Mouse (Mus musculus) heart, adult 9 months (tissue): ENCODE measurements around the gene Itpa.
A peak's percentile ranks its signal among the peaks of the same experiment; 100 is the strongest.

Experiments
- DNase-seq, 2 experiments: peaks; one replicate each; pipeline ENCODE4 v3.0.0; 2022; ENCODE audit warnings: low spot score in 2 of 2

Itpa gene

DNA sequence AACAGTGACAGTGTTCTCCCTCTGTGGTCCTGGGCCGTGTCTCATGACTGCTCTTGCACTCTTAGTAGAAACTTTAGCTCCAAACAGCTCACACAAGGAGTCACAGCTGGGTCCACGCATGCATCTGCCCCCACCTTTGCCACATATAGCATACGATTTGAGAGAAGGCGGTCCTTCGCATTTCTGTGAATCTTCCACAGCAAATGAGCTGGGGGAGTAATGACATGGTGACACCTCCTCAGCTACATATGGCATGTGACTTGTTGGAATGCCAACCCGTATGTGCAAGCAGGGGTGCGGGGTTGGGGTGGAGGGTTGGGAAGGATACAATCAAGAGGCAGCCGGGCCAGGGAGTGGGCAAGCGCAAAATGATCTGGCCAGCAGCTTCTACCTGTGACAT, 10.9 kb upstream of the Itpa start:
- no peak for DNase-seq

DNA sequence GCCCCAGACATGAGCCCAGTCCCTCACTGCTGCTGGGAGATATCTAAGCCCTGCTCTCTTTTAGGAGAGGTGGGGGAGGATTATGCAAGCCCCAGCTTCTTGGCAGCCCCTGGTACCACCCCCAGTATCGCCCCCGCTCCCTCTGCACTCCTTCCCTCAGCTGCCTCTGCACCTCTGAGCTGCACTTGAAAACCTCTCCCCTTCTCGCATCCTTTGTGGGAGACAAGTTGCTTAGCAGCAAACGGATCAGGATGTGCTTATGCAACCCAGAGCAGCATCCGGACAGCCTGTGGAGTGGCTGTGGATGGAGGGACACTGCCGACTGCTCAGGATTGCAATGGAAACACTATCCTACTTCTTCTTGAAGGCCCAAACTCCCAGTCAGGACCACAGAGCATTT, 9.9 kb upstream of the Itpa start:
- no peak for DNase-seq

DNA sequence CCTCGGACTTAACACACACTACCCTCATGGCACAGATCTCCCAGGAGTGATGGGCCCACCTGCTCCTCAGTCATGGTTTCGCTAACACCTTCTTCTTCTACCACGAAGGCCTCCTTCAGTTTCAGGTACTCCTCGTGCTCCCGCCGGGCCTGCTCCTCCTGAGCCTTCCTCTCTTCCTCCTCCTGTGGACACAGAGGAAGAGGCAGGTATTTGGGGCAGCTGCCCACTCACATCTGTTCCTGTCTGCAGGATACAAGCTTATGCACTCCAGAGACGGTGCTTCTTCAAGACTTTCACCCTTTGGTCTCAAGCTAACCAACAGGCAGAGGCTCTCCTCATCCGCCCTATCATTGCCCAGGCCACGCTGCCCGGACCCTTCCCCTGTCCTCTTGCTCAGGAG, 8.9 kb upstream of the Itpa start:
- no peak for DNase-seq

DNA sequence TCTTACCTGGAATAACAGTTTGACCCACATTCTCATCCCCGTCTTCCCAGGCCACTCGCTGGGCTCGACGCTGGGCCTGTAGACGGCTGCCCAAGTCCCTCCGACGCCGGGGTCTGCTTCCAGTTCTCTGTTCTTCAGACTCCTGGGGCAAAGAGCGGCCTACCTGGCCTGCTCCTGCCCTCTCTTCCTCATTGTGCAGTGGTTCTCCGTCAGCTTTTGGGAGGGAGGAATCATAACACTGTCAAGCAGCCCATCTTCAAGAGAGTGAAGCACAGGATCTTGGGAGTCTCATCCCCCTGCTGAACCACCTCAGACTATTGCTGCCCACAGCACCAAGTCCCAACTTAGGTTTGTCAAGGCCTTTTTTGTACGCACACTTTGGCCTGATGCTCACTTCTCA, 4.1 kb upstream of the Itpa start:
- no peak for DNase-seq

DNA sequence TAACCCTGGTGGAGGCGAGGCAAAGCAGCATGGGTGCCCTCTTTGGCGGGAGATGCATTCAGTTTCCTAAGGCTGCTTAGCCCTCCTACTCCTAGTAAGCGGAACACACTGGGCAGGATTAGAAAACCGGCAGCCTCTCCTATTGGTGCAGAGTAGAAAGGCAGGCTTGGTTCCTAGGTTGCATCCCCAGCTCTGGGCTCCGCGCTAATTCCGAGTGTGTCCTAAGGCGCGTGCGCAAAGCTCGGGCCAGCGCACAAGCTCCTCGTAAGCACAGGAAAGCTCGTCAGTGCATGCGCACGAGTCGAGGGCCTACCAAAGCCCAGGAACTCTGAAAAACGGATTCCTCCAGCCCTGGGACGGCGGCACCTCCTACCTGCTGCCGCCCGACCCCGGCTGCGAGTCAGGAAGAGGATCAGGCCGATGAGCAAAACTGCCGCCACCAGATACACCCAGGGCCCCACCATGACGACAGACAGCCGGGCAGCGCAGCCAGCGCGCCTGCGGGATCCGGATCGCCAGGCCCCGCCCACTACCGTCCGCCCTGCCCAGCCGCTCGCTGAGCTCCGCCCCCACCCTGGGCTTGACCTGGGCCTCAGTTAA, 3.2 kb upstream of the Itpa start, which contains the start of gene Ddrgk1:
Gene Ddrgk1 (minus strand): TSS at position 558 of the 600 bp plus-strand sequence.
- peak; percentile 95 to 96 for DNase-seq

DNA sequence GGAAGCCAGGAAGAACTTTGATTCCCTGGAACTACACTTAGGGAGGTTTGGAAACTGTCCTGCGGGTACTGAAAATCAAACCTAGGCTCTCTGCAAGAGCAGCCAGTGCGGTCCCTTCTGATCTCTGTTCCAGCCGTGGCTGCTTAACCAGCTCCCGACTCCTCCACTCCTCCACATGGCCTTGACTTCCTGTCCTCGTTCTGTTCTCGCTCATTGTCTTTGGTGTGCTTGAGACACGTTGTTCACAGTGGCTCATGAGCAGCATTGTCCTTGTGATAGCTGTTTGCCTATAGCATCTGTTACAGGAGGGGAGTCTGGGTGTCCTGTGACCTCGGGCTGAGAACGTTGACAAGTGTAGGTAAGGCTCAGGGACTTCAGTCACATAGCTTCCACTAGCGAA, 9.8 kb downstream of the Itpa start:
- no peak for DNase-seq

DNA sequence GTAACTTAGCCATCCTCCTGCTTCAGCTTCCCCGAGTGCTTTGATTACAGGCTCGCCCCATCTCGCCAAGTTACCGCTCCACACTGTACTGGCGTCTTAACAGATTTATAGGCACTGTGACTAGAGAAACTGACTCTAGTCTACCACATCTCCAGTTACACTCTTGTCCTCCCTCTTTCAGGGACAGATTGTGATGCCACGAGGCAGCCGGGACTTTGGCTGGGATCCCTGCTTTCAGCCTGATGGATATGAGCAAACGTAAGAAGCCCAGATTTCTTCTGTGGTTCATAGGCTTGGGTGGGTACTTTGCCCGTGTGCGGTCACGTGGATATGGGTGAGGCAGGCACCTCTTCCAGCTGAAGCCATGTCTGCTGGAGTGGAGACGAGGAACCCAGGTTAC, 11.7 kb downstream of the Itpa start:
- DNase-seq = no peak

DNA sequence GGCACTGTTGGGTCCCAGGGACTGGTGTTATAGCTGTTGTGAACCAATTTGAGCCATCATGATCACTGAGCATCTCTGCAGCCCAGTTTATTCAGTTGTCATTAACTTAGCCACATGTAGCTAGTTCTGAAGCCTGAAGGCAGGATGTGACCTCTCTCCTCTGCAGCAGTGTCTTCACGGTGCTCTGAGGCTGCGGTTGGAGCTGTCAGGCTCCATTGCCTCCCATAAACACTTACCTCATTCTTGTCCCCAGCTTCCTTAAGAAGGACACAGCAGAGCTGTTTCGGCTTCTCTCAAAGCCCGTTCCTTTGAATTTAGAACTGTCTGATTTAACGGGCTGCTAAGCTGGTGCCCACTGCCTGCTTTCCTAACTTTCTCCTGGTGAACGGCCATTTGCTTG, 12.5 kb downstream of the Itpa start:
- no peak for DNase-seq

DNA sequence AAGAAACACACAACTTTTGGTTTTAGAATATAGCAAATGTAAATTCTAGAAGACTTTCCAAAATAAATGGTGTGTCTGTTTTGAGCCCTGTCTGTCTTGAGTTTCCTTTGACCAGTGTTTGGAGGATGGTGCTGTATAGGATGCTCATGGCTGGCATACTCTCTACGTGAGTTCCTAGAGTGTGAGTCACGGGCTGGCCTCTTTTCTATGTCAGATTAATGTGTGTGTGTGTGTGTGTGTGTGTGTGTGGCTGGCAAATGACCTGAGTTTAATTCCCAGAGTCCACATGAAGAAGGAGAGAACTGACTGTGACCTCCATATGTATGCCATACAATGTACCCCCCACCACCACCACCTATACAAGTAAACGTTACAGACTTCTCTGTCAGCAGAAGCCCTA, 14.1 kb downstream of the Itpa start:
- DNase-seq = no peak

DNA sequence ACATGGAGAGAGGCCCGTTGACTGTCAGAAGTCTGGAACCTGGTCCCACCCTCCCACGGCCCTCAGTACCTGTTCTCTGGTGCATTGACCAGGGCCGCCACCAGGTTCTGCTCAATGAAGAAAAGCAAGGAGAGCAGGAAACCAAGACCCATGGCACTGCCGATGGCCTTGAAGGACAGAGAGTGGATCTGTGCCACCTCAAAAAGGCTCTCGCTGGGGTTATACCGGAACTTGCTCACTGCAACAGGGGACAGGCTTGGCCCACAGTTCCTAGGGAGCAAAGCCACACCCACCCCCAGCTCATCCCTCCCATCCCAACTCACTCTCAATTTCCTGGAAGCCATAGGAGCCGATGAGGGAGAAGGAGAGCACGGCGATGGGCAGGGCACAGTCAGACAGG, 18.0 kb downstream of the Itpa start:
- no peak for DNase-seq

DNA sequence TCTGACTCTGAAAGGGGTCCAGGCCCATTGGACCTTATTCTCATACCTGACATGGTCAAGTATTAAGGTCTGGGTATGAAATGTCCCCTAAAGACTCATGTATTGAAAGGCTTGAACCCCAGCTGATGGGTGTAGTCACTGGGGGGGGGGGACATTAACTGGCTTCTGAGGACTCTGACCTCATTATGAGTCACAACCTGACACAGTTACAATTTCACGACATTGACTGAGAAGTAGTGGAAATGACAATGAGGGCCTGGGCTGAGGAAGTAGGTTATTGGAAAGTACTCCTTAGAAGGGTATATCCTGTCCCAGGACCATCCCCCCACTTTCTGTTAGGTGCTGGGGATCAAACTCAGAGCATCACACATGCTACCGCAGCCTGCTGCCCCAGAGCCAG, 21.6 kb downstream of the Itpa start:
- DNase-seq = no peak

DNA sequence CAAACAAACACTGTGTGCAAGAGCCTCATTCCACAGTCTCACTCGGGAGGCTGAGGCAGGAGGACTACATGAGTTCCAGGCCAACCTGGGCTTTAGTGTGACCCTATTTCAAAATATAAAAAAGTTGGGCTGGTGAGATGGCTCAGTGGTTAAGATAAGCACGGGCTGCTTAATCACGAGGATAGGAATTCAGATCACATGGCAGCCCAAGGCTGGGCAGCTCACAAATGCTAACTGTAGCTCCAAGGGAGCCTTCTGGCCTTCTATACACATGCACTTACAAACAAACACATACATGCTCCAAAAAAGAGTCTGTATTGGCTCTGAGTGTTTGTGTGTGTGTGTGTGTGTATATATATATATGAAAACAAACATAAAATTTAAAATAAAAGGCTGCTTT, 26.2 kb downstream of the Itpa start:
- DNase-seq = no peak

DNA sequence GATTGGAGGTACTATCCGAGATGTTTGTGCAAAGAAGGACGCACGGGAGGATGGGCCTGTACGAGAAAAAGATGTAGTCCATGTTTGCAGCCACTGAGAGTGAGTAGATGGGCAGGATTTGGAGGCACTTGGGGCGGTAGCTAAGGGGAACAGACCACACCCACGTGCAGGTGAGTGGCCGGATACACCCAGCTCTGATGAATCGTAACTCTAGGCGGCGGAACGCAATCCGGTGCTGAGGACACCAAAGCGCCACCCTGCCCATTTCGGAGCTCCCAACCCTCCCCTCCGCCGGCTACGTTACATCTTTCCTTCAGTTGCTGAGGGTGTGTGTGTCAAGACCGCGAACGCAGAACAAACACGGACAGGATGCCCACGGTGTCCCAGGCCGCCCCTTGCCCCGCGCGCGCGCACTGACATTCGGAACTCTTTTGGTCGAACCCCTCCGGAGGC, 29.3 kb downstream of the Itpa start:
- no peak for DNase-seq

DNA sequence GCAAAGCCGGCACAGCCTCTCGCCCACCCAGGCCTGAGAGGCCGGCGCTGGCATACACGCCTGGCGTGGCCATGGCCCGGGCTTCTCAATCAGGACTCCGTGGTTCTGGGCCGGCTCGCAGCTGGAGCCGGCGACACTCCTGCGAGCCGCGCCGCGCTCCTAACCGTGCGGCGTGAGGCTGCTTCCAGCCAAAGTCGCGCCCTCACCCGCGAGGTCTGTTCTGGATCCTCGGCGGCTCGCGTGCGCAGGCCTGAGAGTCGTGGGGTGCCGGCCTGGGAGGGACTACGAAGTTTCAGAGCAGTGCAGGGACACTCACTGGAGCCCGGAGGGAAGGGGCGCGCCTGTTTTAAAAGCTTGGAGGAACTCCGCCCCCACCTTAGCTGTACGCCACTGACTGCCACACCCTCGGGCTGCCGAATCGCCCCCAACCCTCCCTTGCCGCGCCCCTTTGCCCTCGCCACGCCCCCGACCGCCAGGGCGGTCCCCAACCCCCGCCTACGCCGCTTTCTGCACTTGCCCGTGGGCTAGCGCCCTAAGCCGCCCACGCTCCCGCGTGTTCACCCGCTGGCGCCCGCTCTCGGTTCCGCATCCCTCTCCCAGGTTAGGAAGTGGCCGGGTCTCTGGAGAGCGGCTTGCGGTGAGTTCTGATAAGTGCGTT, 29.9 kb downstream of the Itpa start, which contains the start of gene Slc4a11:
Gene Slc4a11 (minus strand): TSS at position 367 of the 658 bp plus-strand sequence.
- peak; percentile 26 to 29 for DNase-seq

DNA sequence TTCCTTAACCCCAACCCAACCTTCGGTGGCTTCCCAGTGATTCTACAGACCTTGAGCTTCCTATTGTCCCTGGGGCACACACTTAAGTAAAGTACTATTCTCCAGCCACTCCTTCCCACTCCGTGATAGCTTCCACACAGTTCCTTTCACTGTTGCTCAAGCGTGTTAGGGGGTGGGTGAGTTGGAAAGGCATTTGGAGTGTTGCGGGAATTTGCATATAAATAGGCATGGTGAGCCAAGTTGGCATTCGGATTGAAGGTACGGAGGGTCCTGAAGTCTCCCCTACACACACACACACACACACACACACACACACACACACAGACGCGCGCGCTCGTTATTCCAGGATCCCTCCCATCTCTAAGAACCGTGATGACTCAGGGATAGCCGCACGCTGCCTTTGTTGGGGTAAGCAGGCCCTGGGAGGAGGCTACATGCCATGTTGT, 30.4 kb downstream of the Itpa start:
- DNase-seq = no peak

DNA sequence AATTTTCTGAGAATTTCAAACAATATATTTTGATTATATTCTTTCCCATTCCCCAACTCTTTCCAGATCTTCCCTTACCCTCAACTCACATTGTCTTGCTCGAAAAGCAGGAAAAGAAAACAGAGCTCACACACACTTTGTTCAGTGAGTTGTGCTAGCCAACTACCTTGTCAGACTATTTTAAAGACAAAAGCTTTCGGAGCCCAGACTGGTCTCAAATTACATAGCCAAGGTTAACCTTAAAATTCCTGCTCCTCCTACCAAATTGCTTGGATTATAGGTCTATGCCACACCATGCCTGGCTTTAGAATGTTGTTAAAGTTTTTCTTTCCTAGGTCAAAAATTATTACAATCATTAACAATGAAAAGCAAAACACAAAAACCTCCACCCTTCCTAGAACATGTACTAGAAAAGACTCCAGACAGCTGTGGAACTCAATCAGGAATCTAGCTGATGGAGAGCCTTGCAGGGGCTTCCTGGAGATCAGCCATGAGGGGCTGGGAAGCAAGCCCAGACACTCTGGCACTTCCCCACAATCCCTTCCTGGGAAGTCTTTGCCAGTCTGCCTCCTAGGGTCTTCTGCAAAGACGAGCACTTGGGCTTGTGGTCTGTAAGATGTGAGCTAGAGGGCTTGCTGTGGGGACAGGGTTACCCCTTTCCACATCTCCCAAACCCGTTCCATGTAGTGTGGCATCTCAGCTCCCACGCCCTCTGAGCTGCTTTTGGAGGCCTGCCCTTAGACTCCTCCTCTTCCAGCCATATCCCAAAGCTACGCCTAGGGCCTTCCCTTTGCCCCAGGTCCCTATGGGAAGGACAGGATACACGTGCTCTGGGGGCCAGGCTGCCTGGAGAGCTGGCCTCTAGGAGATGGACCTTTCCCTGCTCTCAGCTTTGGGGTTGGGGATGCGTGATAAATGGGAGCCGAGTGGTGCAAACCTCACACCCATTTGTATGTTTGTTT, 36.9 kb downstream of the Itpa start:
- peak in 1 of 2 experiments; percentile 11 for DNase-seq

DNA sequence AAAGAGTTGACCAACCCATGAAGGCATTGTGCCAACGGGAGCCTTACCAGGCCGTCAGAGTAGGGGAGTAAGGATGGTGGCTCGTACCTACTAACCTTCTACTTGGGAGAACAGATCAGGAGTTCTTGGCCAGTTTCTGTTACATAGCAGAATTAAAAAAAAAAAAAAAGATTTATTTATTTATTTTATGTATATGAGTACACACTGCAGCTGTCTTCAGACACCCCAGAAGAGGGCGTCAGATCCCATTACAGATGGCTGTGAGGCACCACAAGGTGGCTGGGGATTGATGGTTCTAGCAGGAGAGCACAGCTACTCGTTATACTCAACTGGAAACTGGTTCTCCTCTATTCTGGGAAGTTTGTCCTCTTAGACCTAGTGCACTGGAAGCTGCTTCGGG, 37.8 kb downstream of the Itpa start:
- no peak for DNase-seq

DNA sequence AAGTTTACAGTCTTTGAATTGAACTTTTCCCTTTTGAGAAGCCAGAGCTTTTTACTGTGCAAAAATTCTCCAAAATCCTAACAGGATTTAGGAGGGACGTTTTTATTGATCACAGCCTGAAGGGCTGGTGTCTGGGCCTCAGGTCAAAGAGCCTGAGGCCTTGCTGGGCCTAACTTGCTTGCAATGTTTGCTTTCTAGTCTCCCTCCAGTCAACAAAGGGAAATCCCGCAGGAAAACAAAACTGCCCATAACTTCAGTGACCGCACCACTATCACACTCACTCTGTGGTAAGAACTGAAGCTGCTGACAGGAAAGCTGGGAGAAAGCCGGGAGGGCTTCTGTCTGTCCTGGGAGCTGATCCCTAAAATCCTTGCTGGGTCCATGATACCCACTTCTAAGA, 39.2 kb downstream of the Itpa start:
- DNase-seq = no peak

DNA sequence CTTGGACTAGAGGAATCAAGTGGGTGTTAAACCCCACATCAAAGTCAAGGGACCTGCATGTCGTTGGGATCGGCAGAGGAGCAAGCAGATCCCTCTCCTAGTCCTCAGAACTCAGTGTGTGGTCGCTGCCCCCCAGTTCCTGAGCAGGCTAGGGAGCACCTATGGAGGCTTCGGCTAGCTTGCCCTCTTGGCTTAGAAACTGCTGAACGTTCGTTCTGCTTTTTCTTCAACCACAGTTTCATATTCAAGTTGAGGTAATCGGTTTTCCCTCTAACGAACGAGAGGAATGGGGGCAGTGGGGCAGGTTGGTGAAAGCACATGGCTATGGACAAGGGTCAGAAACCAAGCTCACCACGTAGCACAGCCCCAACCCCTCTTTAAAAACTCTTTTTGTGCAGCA, 39.6 kb downstream of the Itpa start:
- DNase-seq = no peak

DNA sequence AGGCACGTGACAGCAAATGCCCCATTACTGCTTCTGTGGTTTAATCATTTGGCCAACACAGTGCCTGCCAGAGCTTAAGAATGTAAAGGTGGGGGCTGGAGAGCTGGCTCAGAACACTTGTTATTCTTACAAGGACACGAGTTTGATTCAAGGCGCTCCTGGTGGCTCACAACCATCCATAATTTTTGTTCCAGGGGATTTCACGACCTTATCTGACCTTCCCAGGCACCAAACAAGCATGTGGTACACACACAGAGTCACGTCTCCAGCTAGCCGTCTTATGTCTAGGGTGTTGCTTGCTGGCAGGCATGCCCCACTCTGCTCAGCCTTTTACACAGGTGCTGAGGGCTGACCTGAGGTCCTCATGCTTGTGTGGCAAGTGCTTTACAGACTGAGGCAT, 50.5 kb downstream of the Itpa start:
- no peak for DNase-seq

DNA sequence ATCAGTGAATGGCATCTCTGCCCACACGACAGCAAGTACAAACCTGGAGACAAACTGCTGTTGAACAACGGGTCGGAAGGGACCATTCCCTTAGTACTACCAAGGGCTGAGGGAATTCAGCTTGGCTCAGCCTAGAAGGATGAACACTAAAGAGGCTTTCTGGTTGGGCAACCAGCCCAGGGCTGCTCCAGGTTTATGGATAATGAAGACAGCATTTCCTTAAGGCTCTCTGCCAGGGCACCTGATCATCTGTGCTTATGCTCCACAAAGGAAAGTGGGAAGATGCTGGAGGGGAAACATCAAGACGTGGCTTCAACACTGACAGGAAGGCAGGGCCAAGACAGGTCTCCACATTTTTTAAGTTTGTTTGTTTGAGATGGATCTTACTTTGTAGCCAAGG, 57.0 kb downstream of the Itpa start:
- no peak for DNase-seq

DNA sequence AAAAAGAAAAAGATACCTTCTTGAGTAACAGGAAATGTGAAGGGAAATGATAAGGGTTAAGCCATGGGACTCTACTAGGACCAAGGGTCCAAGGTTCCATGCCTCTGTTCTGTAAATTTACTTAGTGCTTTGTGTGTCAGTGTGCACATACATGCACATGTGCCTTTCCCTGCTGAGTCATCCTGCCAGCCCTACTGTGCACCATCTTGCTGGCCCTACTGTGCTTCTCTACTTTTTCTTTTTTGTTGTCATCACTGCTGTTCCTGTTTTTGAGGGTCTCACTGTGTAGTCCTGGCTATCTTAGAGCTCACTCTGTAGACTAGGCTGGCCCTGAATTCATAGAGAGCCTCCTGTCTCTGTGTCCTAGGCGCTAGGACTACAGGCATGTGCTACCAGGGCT, 60.3 kb downstream of the Itpa start:
- no peak for DNase-seq
